Mouse (Mus musculus) C2C12 (cell line): Measurements from ENCODE around the gene Map4k4. TPM values are rescaled to one million over a fixed set of nuclear protein-coding genes. Genes with fewer than 3 reads are reported as not detected.

Source experiments
- H3K27me3 ChIP-seq: one replicate; pipeline ENCODE4 v1.6.1; 2011; ENCODE audit not compliant: control insufficient read depth, insufficient read depth, insufficient read length
- H3K36me3 ChIP-seq: one replicate; pipeline ENCODE4 v1.6.1; 2011; ENCODE audit not compliant: control insufficient read depth, insufficient read depth
- H3K4me3 ChIP-seq: one replicate; pipeline ENCODE4 v1.5.1; 2011; ENCODE audit warnings: mild to moderate bottlenecking, control low read depth; ENCODE audit not compliant: poor library complexity, insufficient read depth, severe bottlenecking
- H3K79me2 ChIP-seq: one replicate; pipeline ENCODE4 v1.6.1; 2011; ENCODE audit not compliant: control insufficient read depth, insufficient read depth
- H3K79me3 ChIP-seq: one replicate; pipeline ENCODE4 v1.6.1; 2011; ENCODE audit warnings: low read depth, control low read depth
- H3ac ChIP-seq: one replicate; pipeline ENCODE3; 2011; ENCODE audit warnings: low read depth; ENCODE audit not compliant: control insufficient read depth, insufficient read length
- CEBPB ChIP-seq: IDR thresholded peaks from one replicate; pipeline ENCODE4 v1.6.1; 2011; ENCODE audit warnings: low read depth, mild to moderate bottlenecking, control low read depth, moderate library complexity
- CTCF ChIP-seq: IDR thresholded peaks from one replicate; pipeline ENCODE4 v1.5.1; 2011; ENCODE audit not compliant: control insufficient read depth, insufficient read depth, insufficient read length
- FOSL1 ChIP-seq: IDR thresholded peaks from one replicate; pipeline ENCODE4 v1.8.0; 2011; ENCODE audit warnings: mild to moderate bottlenecking, low read length; ENCODE audit not compliant: poor library complexity, insufficient read depth, severe bottlenecking
- MAX ChIP-seq: IDR thresholded peaks from one replicate; pipeline ENCODE4 v1.6.1; 2011; ENCODE audit warnings: mild to moderate bottlenecking, control low read depth
- MYOD1 ChIP-seq: IDR thresholded peaks from one replicate; pipeline ENCODE4 v1.6.1; 2011; ENCODE audit warnings: low read depth; ENCODE audit not compliant: control insufficient read depth, insufficient read length
- MYOG ChIP-seq: IDR thresholded peaks from one replicate; pipeline ENCODE4 v1.6.1; 2011; ENCODE audit not compliant: control insufficient read depth, insufficient read length; ENCODE audit errors: extremely low read depth
- USF1 ChIP-seq: IDR thresholded peaks from one replicate; pipeline ENCODE4 v1.6.1; 2011; ENCODE audit warnings: low read depth, mild to moderate bottlenecking, control low read depth, moderate library complexity
- polyA plus RNA-seq: library from polyadenylated mRNA; unstranded; fragments of >200 nt; fragmentation: generic; extraction: Trizol; gene quantifications from one replicate; pipeline ENCODE4 v1.2.1, GENCODE M21; 2012; ENCODE audit warnings: missing spikeins

Map4k4 gene
- polyA plus RNA-seq, 1 experiment: 141 TPM

DNA sequence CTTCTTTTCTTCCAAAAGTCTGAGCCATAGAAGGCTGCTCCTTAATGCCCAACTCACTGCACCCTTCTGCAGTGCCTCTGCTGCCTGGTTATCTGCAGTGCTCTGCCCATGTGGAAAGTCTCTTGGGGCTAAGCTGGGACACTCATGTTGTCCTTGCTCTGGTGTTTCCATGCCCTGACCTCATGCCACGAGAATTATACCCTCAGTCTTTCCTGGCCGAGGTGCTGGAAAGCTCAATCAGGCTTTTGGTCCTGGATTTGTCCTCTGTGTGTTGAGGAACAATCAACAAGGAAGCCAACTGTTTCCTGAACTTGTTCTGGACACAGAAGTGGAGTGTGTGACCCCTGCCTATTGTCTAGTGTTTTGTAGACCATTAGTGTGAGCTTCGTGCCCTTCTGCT lies 81.3 kb downstream of the Map4k4 start:
- no peaks in the 10 kb centered on the region for H3K27me3 ChIP-seq
- H3K79me3 ChIP-seq: peaks cover 13% of the 10 kb centered on the region
- peaks cover 59% of the 10 kb centered on the region for H3K79me2 ChIP-seq
- peaks cover 93% of the 10 kb centered on the region for H3K36me3 ChIP-seq
- TF ChIP-seq CTCF: no peak
- TF ChIP-seq MYOD1: no peak
- TF ChIP-seq USF1: no peak
- TF ChIP-seq MYOG: no peak
- no peak for TF ChIP-seq FOSL1
- no peak for TF ChIP-seq MAX
- H3K4me3 ChIP-seq: no peak overlapping the region
- H3ac ChIP-seq: no peak overlapping the region

DNA sequence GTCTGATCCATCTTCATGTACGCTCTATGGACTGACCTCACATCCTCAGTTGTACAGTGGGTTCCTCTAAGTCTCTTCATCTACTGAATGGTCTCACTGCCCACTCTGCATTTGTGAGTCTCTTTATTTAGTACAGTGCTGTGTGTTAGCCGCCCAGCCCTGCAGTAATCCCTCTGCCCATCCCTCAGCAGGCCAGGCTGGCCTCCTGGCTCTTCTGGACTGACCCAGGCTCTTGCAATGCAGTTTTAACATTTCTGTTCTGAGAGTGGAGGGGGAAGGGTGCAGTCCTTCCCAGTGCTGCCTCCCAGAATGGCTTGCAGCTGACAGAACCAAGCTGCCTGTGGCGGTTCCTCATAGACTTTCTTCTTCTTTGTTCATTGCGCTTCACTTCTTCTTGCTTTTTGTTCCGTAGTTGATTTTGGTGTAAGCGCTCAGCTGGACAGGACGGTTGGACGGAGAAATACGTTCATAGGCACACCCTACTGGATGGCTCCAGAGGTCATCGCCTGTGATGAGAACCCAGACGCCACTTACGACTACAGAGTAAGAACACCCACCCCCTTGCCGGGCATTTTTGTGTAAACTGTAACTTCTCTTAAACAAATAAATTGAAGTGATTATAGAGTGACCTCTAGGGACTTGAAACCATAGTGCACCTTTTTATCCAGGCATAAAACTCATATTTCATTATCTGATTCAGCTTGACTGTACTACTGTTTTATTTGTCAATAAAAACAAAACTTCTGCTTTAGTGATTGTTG lies 82.2 kb downstream of the Map4k4 start:
- TF ChIP-seq FOSL1 (no peak), MYOG (no peak), MYOD1 (no peak), MAX (no peak), CTCF (no peak), USF1 (no peak), CEBPB (no peak)
- peaks cover 9% of the 10 kb centered on the region for H3K79me3 ChIP-seq
- no peak overlapping the region for H3ac ChIP-seq
- H3K36me3 ChIP-seq: peaks cover 93% of the 10 kb centered on the region
- H3K79me2 ChIP-seq: peaks cover 53% of the 10 kb centered on the region
- H3K4me3 ChIP-seq: no peak overlapping the region
- H3K27me3 ChIP-seq: no peaks in the 10 kb centered on the region

DNA sequence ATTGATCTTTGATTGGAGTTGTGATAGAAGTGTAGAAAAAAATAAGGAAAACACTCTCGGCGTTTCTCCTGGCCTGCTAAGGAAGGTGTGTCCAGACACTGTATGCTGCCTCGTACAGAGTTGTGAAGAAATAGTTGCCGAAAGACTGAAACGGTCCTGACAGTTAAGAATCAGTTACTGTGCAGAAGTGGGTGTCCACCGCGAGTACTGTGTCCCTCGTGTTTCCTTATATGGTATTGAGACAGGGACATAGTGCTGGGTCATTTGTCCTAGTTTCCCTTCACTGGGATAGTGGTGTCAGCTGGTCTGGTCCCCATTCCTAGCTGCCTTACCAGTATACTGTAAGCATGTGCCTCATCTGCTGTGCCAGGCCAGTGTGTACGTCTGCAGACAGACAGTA lies 83.6 kb downstream of the Map4k4 start:
- no peak overlapping the region for H3K4me3 ChIP-seq
- no peaks in the 10 kb centered on the region for H3K27me3 ChIP-seq
- no peak for TF ChIP-seq MAX
- TF ChIP-seq CEBPB: no peak
- no peak for TF ChIP-seq FOSL1
- TF ChIP-seq MYOD1: no peak
- no peak for TF ChIP-seq MYOG
- no peak for TF ChIP-seq USF1
- TF ChIP-seq CTCF: no peak
- peaks cover 93% of the 10 kb centered on the region for H3K36me3 ChIP-seq
- peaks cover 5% of the 10 kb centered on the region for H3K79me3 ChIP-seq
- H3ac ChIP-seq: no peak overlapping the region
- H3K79me2 ChIP-seq: peaks cover 40% of the 10 kb centered on the region

DNA sequence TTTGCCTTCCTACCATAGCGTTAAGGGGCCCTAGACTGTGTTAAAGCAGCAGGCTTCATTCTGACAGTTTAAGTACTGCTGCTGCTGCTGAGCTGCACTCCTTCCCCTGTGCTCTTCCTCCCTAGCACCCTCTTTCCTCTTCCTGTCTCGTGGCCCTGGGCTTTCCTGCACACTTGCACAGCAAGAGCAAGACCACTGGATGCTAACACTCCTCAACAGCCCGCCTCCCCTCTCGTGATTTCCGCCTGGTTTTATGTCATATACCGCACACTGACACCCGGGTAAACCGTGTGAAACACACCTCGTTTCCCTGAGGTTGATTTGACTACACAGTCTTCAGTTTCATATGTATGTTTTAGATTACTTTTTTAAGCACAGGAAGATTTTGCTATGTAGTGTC lies 86.1 kb downstream of the Map4k4 start:
- peaks cover 90% of the 10 kb centered on the region for H3K36me3 ChIP-seq
- H3K4me3 ChIP-seq: no peak overlapping the region
- TF ChIP-seq MAX (no peak), MYOG (no peak)
- no peaks in the 10 kb centered on the region for H3K27me3 ChIP-seq
- no peak overlapping the region for H3ac ChIP-seq
- peaks cover 44% of the 10 kb centered on the region for H3K79me2 ChIP-seq
- peaks cover 10% of the 10 kb centered on the region for H3K79me3 ChIP-seq

DNA sequence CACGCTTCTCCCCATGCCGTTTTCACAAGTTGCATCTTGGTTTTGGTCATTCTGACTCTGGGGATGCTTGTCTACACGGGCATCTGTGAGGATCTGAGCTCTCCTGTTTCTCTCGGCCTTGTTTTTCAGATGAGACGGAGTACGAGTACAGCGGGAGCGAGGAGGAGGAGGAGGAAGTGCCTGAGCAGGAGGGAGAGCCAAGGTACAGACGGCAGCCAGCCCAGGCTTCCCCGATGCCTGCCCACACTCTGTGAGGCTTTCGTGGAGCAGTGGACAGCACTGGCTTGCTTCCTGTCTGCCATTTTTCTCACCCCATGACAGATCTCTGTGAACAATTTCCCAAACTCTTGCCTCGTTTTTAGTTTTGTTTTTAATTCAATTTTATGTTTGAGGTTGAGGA lies 88.1 kb downstream of the Map4k4 start:
- H3K79me3 ChIP-seq: peaks cover 10% of the 10 kb centered on the region
- TF ChIP-seq USF1 (no peak), FOSL1 (no peak), CEBPB (no peak), MYOG (no peak), MYOD1 (no peak), MAX (no peak), CTCF (no peak)
- H3K27me3 ChIP-seq: no peaks in the 10 kb centered on the region
- no peak overlapping the region for H3K4me3 ChIP-seq
- peaks cover 40% of the 10 kb centered on the region for H3K79me2 ChIP-seq
- peaks cover 93% of the 10 kb centered on the region for H3K36me3 ChIP-seq
- no peak overlapping the region for H3ac ChIP-seq

DNA sequence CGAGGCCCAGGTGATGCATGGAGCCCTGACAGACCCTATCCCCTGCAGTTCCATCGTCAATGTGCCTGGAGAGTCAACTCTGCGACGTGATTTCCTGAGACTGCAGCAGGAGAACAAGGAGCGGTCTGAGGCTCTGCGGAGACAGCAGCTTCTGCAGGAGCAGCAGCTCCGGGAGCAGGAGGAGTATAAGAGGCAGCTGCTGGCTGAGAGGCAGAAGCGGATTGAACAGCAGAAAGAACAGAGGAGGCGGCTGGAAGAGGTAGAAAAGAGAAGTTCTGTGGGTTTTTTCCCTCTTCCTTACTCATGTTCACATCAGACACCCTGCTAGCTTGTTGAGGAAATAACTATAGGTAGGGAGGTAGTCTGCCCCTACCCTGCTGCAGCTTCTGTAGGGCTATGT lies 89.3 kb downstream of the Map4k4 start:
- peaks cover 93% of the 10 kb centered on the region for H3K36me3 ChIP-seq

More for the DNA sequence above, 89.3 kb downstream of the Map4k4 start:
- Histone ChIP-seq H3K79me3 (peaks cover 12% of the 10 kb centered on the region), H3ac (no peak overlapping the region), H3K27me3 (no peaks in the 10 kb centered on the region), H3K79me2 (peaks cover 34% of the 10 kb centered on the region), H3K4me3 (no peak overlapping the region)
- no peak for TF ChIP-seq MAX
- no peak for TF ChIP-seq CTCF
- no peak for TF ChIP-seq FOSL1
- no peak for TF ChIP-seq USF1
- TF ChIP-seq MYOD1: no peak
- TF ChIP-seq MYOG: no peak
